Mouse (Mus musculus) liver, postnatal 0 days (tissue): ENCODE results near the gene Brca1. TPM values are rescaled to one million over a fixed set of nuclear protein-coding genes. Genes with fewer than 3 reads are reported as not detected.
"Not testable (repeated sequence)": the region's sequence is repeated elsewhere in the genome, so short reads cannot be mapped to it uniquely, and the experiment has no call there.

Experiments used
- ATAC-seq: fragments of 200-750 bp; cut with Nextera tagmentation; 2 replicates; pipeline ENCODE4 v1.8.0; 2017; ENCODE audit warnings: mild to moderate bottlenecking, moderate library complexity
- DNase-seq: peaks from one replicate; pipeline ENCODE4 v3.0.0-alpha.2; 2016
- H3K27ac ChIP-seq: fragments of 300-500 bp; sonication (generic); 2 replicates; pipeline ENCODE4 v1.5.1; 2014; ENCODE audit warnings: antibody characterized with exemption, moderate library complexity, mild to moderate bottlenecking, low read depth
- H3K27me3 ChIP-seq: fragments of 300-500 bp; sonication (generic); 2 replicates; pipeline ENCODE4 v1.6.1; 2014; ENCODE audit warnings: low read length, control low read depth, mixed read lengths; ENCODE audit not compliant: insufficient read depth
- H3K36me3 ChIP-seq: fragments of 300-500 bp; sonication (generic); replicated peaks from 2 replicates; pipeline ENCODE4 v1.6.1; 2014; ENCODE audit warnings: mild to moderate bottlenecking, control low read depth, low read length, moderate library complexity, mixed read lengths; ENCODE audit not compliant: insufficient read depth
- H3K4me1 ChIP-seq: fragments of 300-500 bp; sonication (generic); 2 replicates; pipeline ENCODE4 v1.6.1; 2014; ENCODE audit warnings: antibody characterized with exemption, mild to moderate bottlenecking, control low read depth; ENCODE audit not compliant: insufficient read depth
- H3K4me2 ChIP-seq: fragments of 300-500 bp; sonication (generic); 2 replicates; pipeline ENCODE4 v1.6.1; 2014; ENCODE audit warnings: low read depth, mild to moderate bottlenecking, low read length, moderate library complexity, mixed read lengths
- H3K4me3 ChIP-seq: fragments of 300-500 bp; sonication (generic); 2 replicates; pipeline ENCODE4 v1.5.1; 2014; ENCODE audit warnings: low read depth, low read length
- H3K9ac ChIP-seq: fragments of 300-500 bp; sonication (generic); replicated peaks from 2 replicates; pipeline ENCODE4 v1.6.1; 2014; ENCODE audit warnings: mild to moderate bottlenecking, moderate library complexity
- H3K9me3 ChIP-seq: fragments of 300-500 bp; sonication (generic); 2 replicates; pipeline ENCODE4 v1.6.1; 2016; ENCODE audit warnings: mild to moderate bottlenecking, control low read depth, low read length, mixed read lengths
- CTCF ChIP-seq: sonication (generic); IDR thresholded peaks from 2 replicates; pipeline ENCODE4 v1.5.1; 2016; ENCODE audit warnings: antibody characterized with exemption, low read depth
- EP300 ChIP-seq: IDR thresholded peaks from 2 replicates; pipeline ENCODE4 v1.6.1; 2016; ENCODE audit warnings: antibody characterized with exemption, low read depth, mild to moderate bottlenecking
- WGBS: fragments of 180-500 bp; shearing (Covaris S2); extraction: QIAGEN DNeasy Blood & Tissue Kit; methylation state at CpG from one replicate; pipeline ENCODE4 v1.1.7; 2014; ENCODE audit not compliant: insufficient replicate concordance; 5-methylcytosine and 5-hydroxymethylcytosine counted together
- polyA plus RNA-seq: library from polyadenylated mRNA; unstranded; fragments of >200 nt; fragmentation: Nextera tagmentation; extraction: Ambion mirVana; gene quantifications from 2 replicates; pipeline ENCODE4 v1.2.1, GENCODE M21; 2015

Brca1 gene
- polyA plus RNA-seq, 1 experiment from 2014 or later = 5.0 TPM

DNA sequence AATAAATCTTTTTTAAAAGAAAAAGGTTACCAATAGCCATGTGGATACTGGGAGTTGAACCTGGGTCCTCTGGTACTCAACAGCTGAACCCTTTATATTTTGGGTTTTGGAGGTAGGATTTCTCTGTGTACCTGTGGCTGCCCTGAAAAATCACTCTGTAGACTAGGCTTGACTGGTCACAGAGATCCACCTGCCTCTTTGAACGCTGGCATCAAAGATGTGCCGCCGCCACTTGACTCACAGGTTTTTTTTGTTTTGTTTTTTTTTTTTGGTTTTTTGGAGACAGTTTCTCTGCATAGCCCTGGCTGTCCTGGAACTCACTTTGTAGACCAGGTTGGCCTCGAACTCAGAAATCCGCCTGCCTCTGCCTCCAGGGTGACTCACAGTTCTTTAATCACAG lies 104.0 kb downstream of the Brca1 start:
- H3K9me3 ChIP-seq = no peaks in the 10 kb centered on the region
- WGBS = 84% methylated on average over 5 of the region's 5 CpGs
- no peaks in the 10 kb centered on the region for H3K27me3 ChIP-seq
- DNase-seq (no peak), ATAC-seq (no peak)
- peaks cover 39% of the 10 kb centered on the region for H3K4me1 ChIP-seq
- peak overlapping the region; percentile 84 for H3K4me3 ChIP-seq
- peak overlapping the region; percentile 79 for H3K4me2 ChIP-seq
- TF ChIP-seq CTCF (no peak), EP300 (no peak)
- H3K36me3 ChIP-seq = peaks cover 22% of the 10 kb centered on the region
- H3K27ac ChIP-seq = peak overlapping the region; percentile 94
- H3K9ac ChIP-seq = no peak overlapping the region

- H3K4me2 ChIP-seq, H3K27me3 ChIP-seq, ATAC-seq, H3K9me3 ChIP-seq, H3K4me3 ChIP-seq, H3K9ac ChIP-seq, DNase-seq, H3K27ac ChIP-seq: not testable (repeated sequence)
- 86% methylated on average over 8 of the region's 8 CpGs for WGBS
- peaks cover 33% of the 10 kb centered on the region for H3K4me1 ChIP-seq
- H3K36me3 ChIP-seq = peaks cover 22% of the 10 kb centered on the region
Measured at GRCm38 (mm10) chr11:101446860-101447259, 104.9 kb downstream of the Brca1 start.

- no peak overlapping the region for H3K4me3 ChIP-seq
- H3K27me3 ChIP-seq = no peaks in the 10 kb centered on the region
- no peak for DNase-seq
- H3K36me3 ChIP-seq = peaks cover 22% of the 10 kb centered on the region
- no peak for ATAC-seq
- 73% methylated on average over 1 of the region's 1 CpGs for WGBS
- H3K27ac ChIP-seq = no peak overlapping the region
- no peak for TF ChIP-seq CTCF
- TF ChIP-seq EP300 = no peak
- H3K9me3 ChIP-seq = no peaks in the 10 kb centered on the region
- H3K9ac ChIP-seq = no peak overlapping the region
- H3K4me1 ChIP-seq = peaks cover 28% of the 10 kb centered on the region
- H3K4me2 ChIP-seq = no peak overlapping the region
Measured at GRCm38 (mm10) chr11:101446319-101446718, 105.4 kb downstream of the Brca1 start.

GRCm38 (mm10) chr11:101442760-101443159 lies 109.0 kb downstream of the Brca1 start:
- DNase-seq = no peak
- peak; percentile 0; the same call in 1 of the 2 replicates for ATAC-seq
- H3K9me3 ChIP-seq = no peaks in the 10 kb centered on the region
- 2% methylated on average over 14 of the region's 14 CpGs for WGBS
- TF ChIP-seq CTCF (no peak), EP300 (no peak)
- peak overlapping the region; percentile 85 for H3K9ac ChIP-seq
- no peaks in the 10 kb centered on the region for H3K27me3 ChIP-seq
- peak overlapping the region; percentile 83 for H3K4me2 ChIP-seq
- peaks cover 19% of the 10 kb centered on the region for H3K4me1 ChIP-seq
- H3K4me3 ChIP-seq = peak overlapping the region; percentile 67
- peak overlapping the region; percentile 84 for H3K27ac ChIP-seq
- peaks cover 20% of the 10 kb centered on the region for H3K36me3 ChIP-seq

DNA sequence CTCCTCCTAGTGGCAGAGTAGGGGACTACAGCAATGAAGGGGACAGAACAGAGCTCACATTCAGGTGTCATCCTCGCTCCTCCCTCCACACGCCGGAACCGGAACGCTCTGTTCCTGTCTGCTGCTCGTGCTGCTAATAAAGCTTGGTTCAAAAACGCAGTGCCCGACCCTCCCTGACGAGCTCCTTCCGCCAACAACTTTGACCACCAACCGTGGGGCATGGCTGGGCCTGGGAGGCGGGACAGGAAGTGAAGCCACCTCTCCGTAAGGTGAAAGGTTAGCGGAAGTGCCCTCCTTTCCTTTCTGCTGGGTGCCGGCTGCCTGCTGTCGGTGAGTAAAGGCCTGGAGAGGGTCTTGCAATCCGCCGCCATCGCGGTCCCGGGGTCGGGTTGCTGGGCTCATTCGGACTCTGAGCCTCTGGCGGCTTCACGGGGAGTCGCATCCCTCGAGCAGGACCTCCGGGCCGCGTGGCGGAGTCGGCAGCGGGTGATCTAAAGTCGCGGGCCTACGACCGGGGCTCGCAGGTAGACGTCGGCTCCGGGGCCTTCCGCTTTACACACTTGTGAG lies 109.5 kb downstream of the Brca1 start, which contains the start of gene Rpl27:
Gene Rpl27, plus strand, starts transcription at position 172 of the 567 bp plus-strand sequence.
- ATAC-seq (peak; percentile 98), DNase-seq (peak; percentile 97)
- peak within 1 kb of the TSS; percentile 85 for H3K9ac ChIP-seq
- peak within 1 kb of the TSS; percentile 67 for H3K4me3 ChIP-seq
- TF ChIP-seq CTCF (peak; percentile 95), EP300 (peak; percentile 89)
- H3K4me2 ChIP-seq = peak within 1 kb of the TSS; percentile 83
- WGBS = under 1% methylated on average over 42 of the region's 42 CpGs
- H3K27ac ChIP-seq = peak within 1 kb of the TSS; percentile 84
- H3K36me3 ChIP-seq = peaks cover 20% of the 10 kb centered on the region
- H3K9me3 ChIP-seq = no peaks in the 10 kb centered on the region
- no peaks in the 10 kb centered on the region for H3K27me3 ChIP-seq
- peaks cover 15% of the 10 kb centered on the region for H3K4me1 ChIP-seq

- H3K36me3 ChIP-seq = peaks cover 20% of the 10 kb centered on the region
- peak overlapping the region; percentile 67 for H3K4me3 ChIP-seq
- H3K9ac ChIP-seq = peak overlapping the region; percentile 61
- H3K27me3 ChIP-seq, H3K9me3 ChIP-seq, DNase-seq, H3K27ac ChIP-seq, ATAC-seq: not testable (repeated sequence)
- WGBS = 31% methylated on average over 14 of the region's 15 CpGs
- peaks cover 15% of the 10 kb centered on the region for H3K4me1 ChIP-seq
- H3K4me2 ChIP-seq = peak overlapping the region; percentile 70
Measured at GRCm38 (mm10) chr11:101441450-101442126, 110.2 kb downstream of the Brca1 start.

Other genes starting within 250 kb of the Brca1 start
- 65.1 and 72.3 TPM in 2 replicates for gene Becn1, start 249.7 kb downstream of the Brca1 start, polyA plus RNA-seq
- 78.4 and 78.8 TPM in 2 replicates for gene Psme3, start 235.7 kb downstream of the Brca1 start, polyA plus RNA-seq
- gene Aoc2, start 226.9 kb downstream of the Brca1 start, polyA plus RNA-seq = 0.44 and 0.60 TPM in 2 replicates
- 0.05 and 0.06 TPM in 2 replicates for gene Aoc3, start 221.3 kb downstream of the Brca1 start, polyA plus RNA-seq
- gene G6pc, start 184.4 kb downstream of the Brca1 start, polyA plus RNA-seq = 97.9 and 206 TPM in 2 replicates
- gene Aarsd1, start 134.3 kb downstream of the Brca1 start, polyA plus RNA-seq = 23.7 and 24.2 TPM in 2 replicates
- 0.49 and 1.5 TPM in 2 replicates for gene Gm27029, start 127.2 kb downstream of the Brca1 start, polyA plus RNA-seq
- 4.3 and 4.4 TPM in 2 replicates for gene Rundc1, start 126.9 kb downstream of the Brca1 start, polyA plus RNA-seq
- gene Ptges3l, start 126.6 kb downstream of the Brca1 start, polyA plus RNA-seq = 0.65 and 1.0 TPM in 2 replicates
- 205 and 213 TPM in 2 replicates for gene Rpl27, start 109.7 kb downstream of the Brca1 start, polyA plus RNA-seq
- gene Ifi35, start 103.5 kb downstream of the Brca1 start, polyA plus RNA-seq = 27.2 and 28.2 TPM in 2 replicates
- 1.9 and 2.0 TPM in 2 replicates for gene Rnd2, start 87.0 kb downstream of the Brca1 start, polyA plus RNA-seq
- 8.3 and 8.4 TPM in 2 replicates for gene Vat1, start 85.7 kb downstream of the Brca1 start, polyA plus RNA-seq
- 32.8 and 35.3 TPM in 2 replicates for gene Nbr1, start 194 bp upstream of the Brca1 start, polyA plus RNA-seq
- 10.8 and 11.2 TPM in 2 replicates for gene Tmem106a, start 30.3 kb upstream of the Brca1 start, polyA plus RNA-seq
- gene Gm11634, start 47.3 kb upstream of the Brca1 start, polyA plus RNA-seq = not detected in 2 replicates
- gene Rdm1, start 75.2 kb upstream of the Brca1 start, polyA plus RNA-seq = 7.4 and 8.4 TPM in 2 replicates
- 3.4 and 4.1 TPM in 2 replicates for gene Arl4d, start 113.6 kb upstream of the Brca1 start, polyA plus RNA-seq
- gene Dhx8, start 181.0 kb upstream of the Brca1 start, polyA plus RNA-seq = 10.2 and 12.9 TPM in 2 replicates
- gene Etv4, start 233.4 kb upstream of the Brca1 start, polyA plus RNA-seq = 0.15 and 0.39 TPM in 2 replicates